Mouse (Mus musculus) c-Kit-negative CD71-positive TER-119-positive erythroid progenitor cells, embryonic 14.5 days (primary cell): ENCODE measurements around the gene Ccr6.
"Not testable (repeated sequence)": the region's sequence is repeated elsewhere in the genome, so short reads cannot be mapped to it uniquely, and the experiment has no call there.

ENCODE experiments used
- DNase-seq: peaks from one replicate; pipeline ENCODE4 v3.0.0-alpha.2; 2013; ENCODE audit warnings: low read depth, low spot score

The Ccr6 gene

GRCm38 (mm10) chr17:8235743-8236142, at the start of gene Ccr6:
TSS of gene Ccr6 (plus strand) at chr17:8236043.
- DNase-seq, result no peak

GRCm38 (mm10) chr17:8193678-8194077, 42.2 kb upstream of the Ccr6 start:
- DNase-seq, result no peak

GRCm38 (mm10) chr17:8195685-8196376, 40.0 kb upstream of the Ccr6 start:
- DNase-seq, result no peak

GRCm38 (mm10) chr17:8197652-8198051, 38.2 kb upstream of the Ccr6 start:
- no peak for DNase-seq

- DNase-seq, result no peak
These were observed 36.5 kb upstream of the Ccr6 start for GRCm38 (mm10) chr17:8199067-8199935.

GRCm38 (mm10) chr17:8199936-8200330, 35.9 kb upstream of the Ccr6 start:
- no peak for DNase-seq

GRCm38 (mm10) chr17:8203487-8203886, 32.4 kb upstream of the Ccr6 start:
- DNase-seq, result no peak

- DNase-seq, result not testable (repeated sequence)
These were observed 30.6 kb upstream of the Ccr6 start for GRCm38 (mm10) chr17:8205221-8205631.

- DNase-seq, result no peak
These were observed 29.2 kb upstream of the Ccr6 start for GRCm38 (mm10) chr17:8206691-8207090.

GRCm38 (mm10) chr17:8209696-8210095, 26.1 kb upstream of the Ccr6 start:
- no peak for DNase-seq

- no peak for DNase-seq
These were observed 25.7 kb upstream of the Ccr6 start for GRCm38 (mm10) chr17:8210170-8210569.

- no peak for DNase-seq
These were observed 25.2 kb upstream of the Ccr6 start for GRCm38 (mm10) chr17:8210675-8211074.

GRCm38 (mm10) chr17:8211399-8211798, 24.4 kb upstream of the Ccr6 start:
- DNase-seq, result no peak

GRCm38 (mm10) chr17:8214369-8214768, 21.5 kb upstream of the Ccr6 start:
- DNase-seq, result no peak

GRCm38 (mm10) chr17:8215016-8215745, 20.7 kb upstream of the Ccr6 start:
- no peak for DNase-seq

- no peak for DNase-seq
These were observed 12.6 kb upstream of the Ccr6 start for GRCm38 (mm10) chr17:8223225-8223624.

GRCm38 (mm10) chr17:8224072-8224471, 11.8 kb upstream of the Ccr6 start:
- DNase-seq, result no peak

- DNase-seq, result no peak
These were observed 10.7 kb upstream of the Ccr6 start for GRCm38 (mm10) chr17:8225166-8225565.

- no peak for DNase-seq
These were observed 10.1 kb upstream of the Ccr6 start for GRCm38 (mm10) chr17:8225746-8226145.

GRCm38 (mm10) chr17:8228622-8229021, 7.2 kb upstream of the Ccr6 start:
- DNase-seq, result no peak

GRCm38 (mm10) chr17:8229607-8230006, 6.2 kb upstream of the Ccr6 start:
- no peak for DNase-seq

GRCm38 (mm10) chr17:8232089-8232488, 3.8 kb upstream of the Ccr6 start:
- DNase-seq, result no peak
